Mouse (Mus musculus) neural tube, embryonic 14.5 days (tissue): ENCODE data around the gene Coasy. TPM values are rescaled to one million over a fixed set of nuclear protein-coding genes. Genes with fewer than 3 reads are reported as not detected.

ENCODE experiments used
- ATAC-seq: fragments of 200-750 bp; cut with Nextera tagmentation; 2 replicates; pipeline ENCODE4 v1.8.0; 2017; ENCODE audit warnings: low read depth, mild to moderate bottlenecking, moderate TSS enrichment, moderate library complexity
- H3K27ac ChIP-seq: fragments of 300-500 bp; sonication (generic); 2 replicates; pipeline ENCODE4 v1.5.1; 2014; ENCODE audit warnings: low read depth, mild to moderate bottlenecking, control low read depth, low read length, moderate library complexity, mixed read lengths
- H3K27me3 ChIP-seq: fragments of 300-500 bp; sonication (generic); 2 replicates; pipeline ENCODE4 v1.6.1; 2014; ENCODE audit warnings: low read length; ENCODE audit not compliant: control insufficient read depth, insufficient read depth
- H3K36me3 ChIP-seq: fragments of 300-500 bp; sonication (generic); 2 replicates; pipeline ENCODE4 v1.6.1; 2014; ENCODE audit warnings: low read length, mixed read lengths; ENCODE audit not compliant: control insufficient read depth, insufficient read depth
- H3K4me1 ChIP-seq: fragments of 300-500 bp; sonication (generic); 2 replicates; pipeline ENCODE4 v1.6.1; 2014; ENCODE audit warnings: low read length; ENCODE audit not compliant: control insufficient read depth, insufficient read depth
- H3K4me2 ChIP-seq: fragments of 300-500 bp; sonication (generic); 2 replicates; pipeline ENCODE4 v1.6.1; 2014; ENCODE audit warnings: mild to moderate bottlenecking, low read depth, low read length, control low read depth
- H3K4me3 ChIP-seq: fragments of 300-500 bp; sonication (generic); 2 replicates; pipeline ENCODE4 v1.5.1; 2014; ENCODE audit warnings: low read depth, low read length, control low read depth, mixed read lengths
- H3K9ac ChIP-seq: fragments of 300-500 bp; sonication (generic); replicated peaks from 2 replicates; pipeline ENCODE4 v1.6.1; 2014; ENCODE audit warnings: low read depth, mild to moderate bottlenecking, control low read depth, low read length, mixed read lengths
- H3K9me3 ChIP-seq: fragments of 300-500 bp; sonication (generic); 2 replicates; pipeline ENCODE4 v1.6.1; 2016; ENCODE audit warnings: low read length; ENCODE audit not compliant: control insufficient read depth
- WGBS: fragments of 180-500 bp; shearing (Covaris S2); extraction: QIAGEN DNeasy Blood & Tissue Kit; methylation state at CpG from one replicate; pipeline ENCODE4 v1.1.7; 2014; 5-methylcytosine and 5-hydroxymethylcytosine counted together
- polyA plus RNA-seq: library from polyadenylated mRNA; unstranded; fragments of >200 nt; fragmentation: Nextera tagmentation; extraction: Ambion mirVana; gene quantifications from 2 replicates; pipeline ENCODE4 v1.2.1, GENCODE M21; 2014

Coasy gene
- polyA plus RNA-seq, 1 experiment from 2014 or later, result 38.3 TPM

DNA sequence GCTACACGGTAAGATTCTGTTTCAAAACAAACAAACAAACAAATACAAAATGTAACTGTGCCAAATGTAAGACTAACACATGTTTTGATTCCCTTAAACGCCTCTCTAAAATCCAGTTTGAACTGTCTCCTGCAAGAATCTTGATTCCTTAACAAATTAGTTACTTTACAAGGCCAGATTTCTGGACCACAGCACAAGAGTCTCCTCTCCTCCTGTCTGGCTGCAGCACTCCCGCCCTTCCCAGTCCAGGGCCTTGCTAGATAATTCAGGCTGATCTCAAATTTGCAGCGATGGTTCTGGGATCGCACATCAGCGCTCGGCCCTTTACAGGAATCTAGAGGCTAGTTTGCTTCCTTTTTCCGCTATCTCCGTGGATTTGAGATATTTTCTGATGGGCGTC is 706 bp upstream of the Coasy start:
- Histone ChIP-seq H3K4me3 (peak overlapping the region; percentile 78), H3K27me3 (peaks cover 32% of the 10 kb centered on the region), H3K9me3 (no peaks in the 10 kb centered on the region), H3K9ac (peak overlapping the region; percentile 43; the same call in 1 of the 2 replicates), H3K4me1 (peaks cover 19% of the 10 kb centered on the region; the same call in 1 of the 2 replicates), H3K36me3 (0 out of 2 replicates have a peak, but pooled peaks cover 4% of the 10 kb centered on the region), H3K27ac (peak overlapping the region; percentile 86), H3K4me2 (peak overlapping the region; percentile 100)
- 4% methylated on average over 10 of the region's 10 CpGs for WGBS
- no peak for ATAC-seq

- Histone ChIP-seq H3K9ac (peak overlapping the region; percentile 85), H3K4me2 (peak overlapping the region; percentile 100), H3K27ac (peak overlapping the region; percentile 86), H3K4me1 (peaks cover 27% of the 10 kb centered on the region), H3K9me3 (no peaks in the 10 kb centered on the region), H3K27me3 (peaks cover 18% of the 10 kb centered on the region), H3K4me3 (peak overlapping the region; percentile 78), H3K36me3 (0 out of 2 replicates have a peak, but pooled peaks cover 4% of the 10 kb centered on the region)
- no peak for ATAC-seq
- WGBS, result 32% methylated on average over 19 of the region's 19 CpGs
Observed at GRCm38 (mm10) chr11:101083083-101083697, 825 bp downstream of the Coasy start.

DNA sequence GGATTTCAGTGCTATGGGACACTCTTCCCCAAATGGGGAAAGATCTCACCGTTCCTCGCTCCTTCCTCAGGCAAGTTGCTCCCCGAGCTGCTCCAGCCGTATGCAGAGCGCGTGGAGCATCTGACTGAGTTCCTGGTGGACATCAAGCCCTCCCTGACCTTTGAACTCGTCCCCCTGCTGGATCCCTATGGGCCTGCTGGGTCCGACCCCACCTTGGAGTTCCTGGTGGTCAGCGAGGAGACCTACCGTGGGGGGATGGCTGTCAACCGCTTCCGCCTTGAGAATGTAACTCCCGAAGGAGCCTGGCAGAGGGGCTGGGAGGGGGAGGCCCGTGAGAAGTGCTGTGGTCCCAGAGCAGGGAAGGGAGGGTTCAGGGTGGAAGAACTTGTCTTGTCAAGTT is 1.9 kb downstream of the Coasy start:
- H3K9me3 ChIP-seq, result no peaks in the 10 kb centered on the region
- no peak overlapping the region for H3K27ac ChIP-seq
- peaks cover 30% of the 10 kb centered on the region for H3K4me1 ChIP-seq
- H3K4me3 ChIP-seq, result no peak overlapping the region
- H3K4me2 ChIP-seq, result no peak overlapping the region
- H3K27me3 ChIP-seq, result peaks cover 7% of the 10 kb centered on the region
- 86% methylated on average over 14 of the region's 14 CpGs for WGBS
- peaks cover 7% of the 10 kb centered on the region for H3K36me3 ChIP-seq
- no peak overlapping the region for H3K9ac ChIP-seq
- ATAC-seq, result no peak

DNA sequence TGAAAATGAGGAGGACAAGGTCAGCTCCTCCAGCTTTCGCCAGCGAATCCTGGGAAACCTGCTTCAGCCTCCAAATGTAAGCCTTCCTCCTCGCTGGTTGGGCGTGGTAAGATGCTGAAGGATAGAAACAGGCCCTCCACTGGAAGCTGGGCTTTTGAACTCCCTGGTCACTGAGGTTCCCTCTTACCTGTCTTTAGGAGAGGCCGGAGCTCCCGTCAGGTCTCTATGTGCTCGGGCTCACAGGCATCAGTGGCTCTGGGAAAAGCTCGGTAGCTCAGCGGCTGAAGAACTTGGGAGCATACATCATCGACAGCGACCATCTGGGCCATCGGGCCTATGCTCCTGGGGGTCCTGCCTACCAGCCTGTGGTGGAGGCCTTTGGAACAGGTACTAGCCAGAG is 2.4 kb downstream of the Coasy start:
- H3K9me3 ChIP-seq, result no peaks in the 10 kb centered on the region
- peaks cover 30% of the 10 kb centered on the region for H3K4me1 ChIP-seq
- H3K9ac ChIP-seq, result no peak overlapping the region
- no peak for ATAC-seq
- H3K36me3 ChIP-seq, result peaks cover 13% of the 10 kb centered on the region
- peaks cover 2% of the 10 kb centered on the region for H3K27me3 ChIP-seq
- H3K4me2 ChIP-seq, result no peak overlapping the region
- no peak overlapping the region for H3K4me3 ChIP-seq
- H3K27ac ChIP-seq, result no peak overlapping the region
- WGBS, result 95% methylated on average over 12 of the region's 12 CpGs

GRCm38 (mm10) chr11:101085617-101086322 is 3.4 kb downstream of the Coasy start:
- H3K27ac ChIP-seq, result no peak overlapping the region
- 93% methylated on average over 18 of the region's 18 CpGs for WGBS
- H3K4me1 ChIP-seq, result peaks cover 30% of the 10 kb centered on the region
- peaks cover 21% of the 10 kb centered on the region for H3K36me3 ChIP-seq
- no peak overlapping the region for H3K4me2 ChIP-seq
- H3K27me3 ChIP-seq, result no peaks in the 10 kb centered on the region; the same call in 1 of the 2 replicates
- ATAC-seq, result no peak
- no peaks in the 10 kb centered on the region for H3K9me3 ChIP-seq
- H3K9ac ChIP-seq, result no peak overlapping the region
- H3K4me3 ChIP-seq, result no peak overlapping the region

GRCm38 (mm10) chr11:101086323-101086674 is 3.9 kb downstream of the Coasy start:
- peak overlapping the region; percentile 100 for H3K4me2 ChIP-seq
- H3K9me3 ChIP-seq, result no peaks in the 10 kb centered on the region
- WGBS, result 82% methylated on average over 6 of the region's 6 CpGs
- no peaks in the 10 kb centered on the region for H3K27me3 ChIP-seq
- 0 out of 2 replicates have a peak overlapping the region, but pooled peaks have one; percentile 8 for H3K9ac ChIP-seq
- H3K36me3 ChIP-seq, result peaks cover 27% of the 10 kb centered on the region
- no peak for ATAC-seq
- peak overlapping the region; percentile 75 for H3K4me3 ChIP-seq
- peak overlapping the region; percentile 75 for H3K27ac ChIP-seq
- peaks cover 29% of the 10 kb centered on the region for H3K4me1 ChIP-seq

GRCm38 (mm10) chr11:101086756-101087681 is 4.7 kb downstream of the Coasy start, which contains the start of gene Mlx:
TSS of gene Mlx (plus strand) at chr11:101087277.
- H3K9me3 ChIP-seq, result no peaks in the 10 kb centered on the region
- peak within 1 kb of the TSS; percentile 83 for H3K9ac ChIP-seq
- under 1% methylated on average over 50 of the region's 52 CpGs for WGBS
- ATAC-seq, result peak; percentile 85
- peaks cover 34% of the 10 kb centered on the region for H3K36me3 ChIP-seq
- H3K27me3 ChIP-seq, result no peaks in the 10 kb centered on the region
- peak within 1 kb of the TSS; percentile 100 for H3K4me2 ChIP-seq
- peak within 1 kb of the TSS; percentile 75 for H3K4me3 ChIP-seq
- peaks cover 27% of the 10 kb centered on the region for H3K4me1 ChIP-seq
- peak within 1 kb of the TSS; percentile 75 for H3K27ac ChIP-seq

- Histone ChIP-seq H3K4me2 (peak overlapping the region; percentile 100), H3K36me3 (peaks cover 40% of the 10 kb centered on the region), H3K9ac (peak overlapping the region; percentile 83), H3K27me3 (no peaks in the 10 kb centered on the region), H3K4me3 (peak overlapping the region; percentile 75), H3K9me3 (no peaks in the 10 kb centered on the region), H3K27ac (peak overlapping the region; percentile 75), H3K4me1 (peaks cover 27% of the 10 kb centered on the region)
- no peak; the same call in 1 of the 2 replicates for ATAC-seq
- 9% methylated on average over 8 of the region's 8 CpGs for WGBS
Observed at GRCm38 (mm10) chr11:101087682-101088055, 5.3 kb downstream of the Coasy start.
